ENCODE assay signal across 23 mouse cellular contexts in the genomic region with DNA sequence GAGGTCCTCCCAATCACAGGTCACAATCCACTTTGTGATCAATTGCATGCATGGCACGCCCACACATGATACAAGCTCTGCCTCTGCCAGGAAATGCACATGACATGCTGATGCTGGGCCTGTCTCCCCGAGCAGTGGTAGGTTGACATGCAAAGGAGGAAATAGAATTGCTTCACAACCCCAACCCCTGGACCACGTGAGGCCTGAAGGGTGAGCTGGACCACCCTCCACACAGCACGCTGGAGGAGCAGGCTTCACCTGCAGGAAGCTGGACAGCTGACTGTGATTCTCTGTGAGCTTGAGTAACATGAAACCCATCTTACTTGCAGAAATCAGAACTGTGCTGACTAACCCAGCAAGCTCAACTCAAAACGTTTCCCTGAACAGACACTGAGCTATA.
DNase-seq lines count a peak whose midpoint lies in the region; ATAC-seq and TF ChIP-seq lines count a peak whose summit lies in the region.
"Had no signal": no experiment of that assay in that cellular context is flagged by ENCODE, and none has a peak within 500 bp of the region (broad histone marks: within the 10 kb centered on the region; RNA-seq: fewer than 3 reads in every experiment).

No protein-coding gene starts in this region.

- no peak for DNase-seq in kidney, adult 2 months
- peak; percentile 7 for DNase-seq in thymus, postnatal 25 days
- DNase-seq in thymus, postnatal 36 days = no peak
- DNase-seq in ZHBTc4 (ENCODE audit: low read depth, low spot score) = peak; percentile 16
- peak; percentile 3 for DNase-seq in naive thymus-derived CD4-positive, alpha-beta T cell, adult 2 months (ENCODE audit: low read depth)
- no peak for DNase-seq in left cerebral cortex, adult 11 months (ENCODE audit: low spot score)
- DNase-seq in forebrain, embryonic 10.5 days (ENCODE audit: extremely low spot score, low spot score) = no peak
- DNase-seq: adrenal gland, adult 8-10 months; cerebellum, adult 18-20 months; cerebellum, postnatal 25 days; embryo, embryonic 11 days; liver; lung, postnatal 4 days; right cerebral cortex, postnatal 14 days had no signal

- H3K27ac ChIP-seq in kidney, embryonic 14.5 days (ENCODE audit: low read depth, low read length) = no peak overlapping the region
- no peak overlapping the region for H3K27ac ChIP-seq in kidney, adult 2 months (ENCODE audit: insufficient read depth, low read depth, low read length)
- H3K27ac ChIP-seq in forebrain, embryonic 10.5 days = no peak overlapping the region
- H3K27ac ChIP-seq: forebrain, embryonic 15.5 days; heart, embryonic 10.5 days; intestine, embryonic 15.5 days; limb, embryonic 10.5 days; midbrain, embryonic 10.5 days; neural tube, embryonic 15.5 days had no signal

- H3K9ac ChIP-seq in kidney, embryonic 14.5 days (ENCODE audit: low read depth, low read length) = no peak overlapping the region
- H3K9ac ChIP-seq: forebrain, embryonic 15.5 days; intestine, embryonic 15.5 days; neural tube, embryonic 15.5 days had no signal

- H3K4me1 ChIP-seq in kidney, embryonic 14.5 days (ENCODE audit: control insufficient read depth, insufficient read depth, low read length) = 0 out of 2 replicates have a peak, but pooled peaks cover 3% of the 10 kb centered on the region
- no peaks in the 10 kb centered on the region for H3K4me1 ChIP-seq in kidney, adult 2 months (ENCODE audit: control insufficient read depth, insufficient read depth, low read length)
- H3K4me1 ChIP-seq in forebrain, embryonic 10.5 days = 0 out of 2 replicates have a peak, but pooled peaks cover 4% of the 10 kb centered on the region
- H3K4me1 ChIP-seq: forebrain, embryonic 15.5 days; heart, embryonic 10.5 days; intestine, embryonic 15.5 days; limb, embryonic 10.5 days had no signal

- TF ChIP-seq POLR2A in kidney, adult 2 months (IDR thresholded peaks at IDR 0.05; ENCODE audit: low read depth, low read length) = no peak

- H3K36me3 ChIP-seq in kidney, embryonic 14.5 days (ENCODE audit: control insufficient read depth, insufficient read depth, low read length) = no peaks in the 10 kb centered on the region
- no peaks in the 10 kb centered on the region for H3K36me3 ChIP-seq in kidney, adult 2 months (ENCODE audit: control insufficient read depth, insufficient read depth, low read length)
- no peaks in the 10 kb centered on the region for H3K36me3 ChIP-seq in forebrain, embryonic 10.5 days (replicated peaks)
- H3K36me3 ChIP-seq: forebrain, embryonic 15.5 days; heart, embryonic 10.5 days; intestine, embryonic 15.5 days; limb, embryonic 10.5 days; midbrain, embryonic 10.5 days; neural tube, embryonic 15.5 days had no signal

- H3K4me3 ChIP-seq in kidney, embryonic 14.5 days (ENCODE audit: low read length) = no peak overlapping the region
- H3K4me3 ChIP-seq in kidney, adult 2 months (ENCODE audit: insufficient read depth, low read depth, low read length) = no peak overlapping the region
- no peak overlapping the region for H3K4me3 ChIP-seq in forebrain, embryonic 10.5 days
- H3K4me3 ChIP-seq: forebrain, embryonic 15.5 days; heart, embryonic 10.5 days; intestine, embryonic 15.5 days; limb, embryonic 10.5 days; midbrain, embryonic 10.5 days; neural tube, embryonic 15.5 days had no signal

- peak; percentile 33 for ATAC-seq in kidney, embryonic 14.5 days (ENCODE audit: low FRiP score, low TSS enrichment)
- ATAC-seq: forebrain, embryonic 15.5 days; hindbrain, embryonic 16.5 days; intestine, embryonic 15.5 days; midbrain, embryonic 16.5 days had no signal

- H3K9me3 ChIP-seq in kidney, embryonic 14.5 days (ENCODE audit: control insufficient read depth, low read length) = no peaks in the 10 kb centered on the region
- H3K9me3 ChIP-seq in forebrain, embryonic 10.5 days = no peaks in the 10 kb centered on the region
- H3K9me3 ChIP-seq: forebrain, embryonic 15.5 days; heart, embryonic 10.5 days; intestine, embryonic 15.5 days; limb, embryonic 10.5 days; midbrain, embryonic 10.5 days; neural tube, embryonic 15.5 days had no signal

- TF ChIP-seq CTCF in kidney, adult 2 months (conservative IDR thresholded peaks at IDR 0.05; ENCODE audit: insufficient read depth, insufficient read length, low read depth, low read length) = no peak

- H3K4me2 ChIP-seq in kidney, embryonic 14.5 days (replicated peaks; ENCODE audit: low read depth, low read length) = no peak overlapping the region
- H3K4me2 ChIP-seq: forebrain, embryonic 15.5 days; intestine, embryonic 15.5 days; neural tube, embryonic 15.5 days had no signal

- H3K27me3 ChIP-seq in kidney, embryonic 14.5 days (ENCODE audit: control insufficient read depth, insufficient read depth, low read length) = no peaks in the 10 kb centered on the region
- no peaks in the 10 kb centered on the region for H3K27me3 ChIP-seq in kidney, adult 2 months (replicated peaks; ENCODE audit: control insufficient read depth, insufficient read depth, low read length)
- 0 out of 2 replicates have a peak, but pooled peaks cover 2% of the 10 kb centered on the region for H3K27me3 ChIP-seq in forebrain, embryonic 10.5 days (ENCODE audit: poor library complexity, severe bottlenecking)
- H3K27me3 ChIP-seq: forebrain, embryonic 15.5 days; intestine, embryonic 15.5 days; neural tube, embryonic 15.5 days had no signal

- 36% methylated on average over 5 of the region's 5 CpGs for WGBS in kidney, embryonic 14.5 days
- 56% methylated on average over 5 of the region's 5 CpGs for WGBS in kidney, adult 2 months
- WGBS in forebrain, embryonic 10.5 days = 82% methylated on average over 5 of the region's 5 CpGs

Comparison
In these comparisons a context has a peak if more than half of its experiments do, and no peak if none do; other contexts are left out.
1. DNase-seq: peak in thymus, postnatal 25 days (single experiment), ZHBTc4 (single experiment) and naive thymus-derived CD4-positive, alpha-beta T cell, adult 2 months (single experiment); none in kidney, adult 2 months (single experiment), thymus, postnatal 36 days (0 of 2), left cerebral cortex, adult 11 months (single experiment) and forebrain, embryonic 10.5 days (single experiment).